In the genomic region with DNA sequence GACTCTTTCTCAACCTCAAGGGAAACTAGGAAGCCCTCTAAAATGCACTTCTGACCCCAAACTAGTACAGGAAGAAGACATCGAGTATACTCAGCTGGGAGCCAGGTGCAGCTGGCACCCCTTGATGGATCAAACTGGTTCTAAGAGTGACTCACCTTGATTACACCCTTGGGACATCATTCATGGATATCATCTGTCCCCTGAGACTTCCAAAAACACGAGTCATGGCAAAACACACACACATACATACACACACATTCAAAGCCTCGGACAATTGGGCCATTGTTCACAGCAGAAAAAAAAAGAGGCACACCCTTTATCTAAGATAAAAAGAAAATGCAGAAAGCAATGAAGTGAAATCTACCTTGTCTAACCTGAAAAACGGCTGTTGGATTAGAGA, we compare ENCODE assay signal across 26 mouse cellular contexts.
DNase-seq lines count a peak whose midpoint lies in the region; ATAC-seq lines count a peak whose summit lies in the region.
"Had no signal": no experiment of that assay in that cellular context is flagged by ENCODE, and none has a peak within 500 bp of the region (broad histone marks: within the 10 kb centered on the region; RNA-seq: fewer than 3 reads in every experiment).

No protein-coding gene starts in this region.

- H3K4me3 ChIP-seq in intestine, embryonic 14.5 days (ENCODE audit: low read depth, low read length), result no peak overlapping the region
- no peak overlapping the region for H3K4me3 ChIP-seq in intestine, embryonic 16.5 days (ENCODE audit: low read length)
- no peak overlapping the region for H3K4me3 ChIP-seq in stomach, embryonic 14.5 days (ENCODE audit: low read depth, low read length)
- H3K4me3 ChIP-seq: forebrain, embryonic 10.5 days; hindbrain, embryonic 12.5 days had no signal

- no peaks in the 10 kb centered on the region for H3K9me3 ChIP-seq in intestine, embryonic 14.5 days (ENCODE audit: control insufficient read depth, low read length)
- H3K9me3 ChIP-seq in intestine, embryonic 16.5 days (ENCODE audit: control insufficient read depth, low read length), result no peaks in the 10 kb centered on the region
- H3K9me3 ChIP-seq in stomach, embryonic 14.5 days (ENCODE audit: control insufficient read depth, low read depth, low read length), result no peaks in the 10 kb centered on the region
- H3K9me3 ChIP-seq: forebrain, embryonic 10.5 days; hindbrain, embryonic 12.5 days had no signal

- WGBS in intestine, embryonic 14.5 days, result 62% methylated on average over 4 of the region's 4 CpGs
- WGBS in intestine, embryonic 16.5 days, result 46% methylated on average over 4 of the region's 4 CpGs
- 53% methylated on average over 4 of the region's 4 CpGs for WGBS in stomach, embryonic 14.5 days

- no peak overlapping the region for H3K4me2 ChIP-seq in intestine, embryonic 14.5 days (ENCODE audit: low read length)
- H3K4me2 ChIP-seq in intestine, embryonic 16.5 days (ENCODE audit: low read depth, low read length), result no peak overlapping the region
- no peak overlapping the region for H3K4me2 ChIP-seq in stomach, embryonic 14.5 days (replicated peaks; ENCODE audit: low read depth, low read length)
- H3K4me2 ChIP-seq: hindbrain, embryonic 12.5 days had no signal

- H3K27me3 ChIP-seq in intestine, embryonic 14.5 days (replicated peaks; ENCODE audit: control insufficient read depth, insufficient read depth, low read length), result peaks cover 20% of the 10 kb centered on the region
- 0 out of 2 replicates have a peak, but pooled peaks cover 4% of the 10 kb centered on the region for H3K27me3 ChIP-seq in intestine, embryonic 16.5 days (replicated peaks; ENCODE audit: control insufficient read depth, insufficient read depth, low read length)
- no peaks in the 10 kb centered on the region for H3K27me3 ChIP-seq in stomach, embryonic 14.5 days (ENCODE audit: control insufficient read depth, insufficient read depth, low read length)
- H3K27me3 ChIP-seq: hindbrain, embryonic 12.5 days; Patski had no signal

- no peaks in the 10 kb centered on the region for H3K4me1 ChIP-seq in intestine, embryonic 14.5 days (replicated peaks; ENCODE audit: control insufficient read depth, insufficient read depth, low read length)
- no peaks in the 10 kb centered on the region for H3K4me1 ChIP-seq in intestine, embryonic 16.5 days (ENCODE audit: control insufficient read depth, insufficient read depth, low read length)
- H3K4me1 ChIP-seq in stomach, embryonic 14.5 days (ENCODE audit: control insufficient read depth, insufficient read depth, low read length), result no peaks in the 10 kb centered on the region

- ATAC-seq in intestine, embryonic 14.5 days (replicated peaks; ENCODE audit: low FRiP score, low TSS enrichment, low read depth), result 0 out of 2 replicates have a peak, but pooled peaks have one; percentile 40
- ATAC-seq in intestine, embryonic 16.5 days, result no peak
- peak; percentile 58 for ATAC-seq in stomach, embryonic 14.5 days (ENCODE audit: insufficient number of reproducible peaks, insufficient read depth, low FRiP score, low read depth)
- ATAC-seq: activated CD4-positive, CD25-positive, alpha-beta regulatory T cell, adult 4 months; CD4-positive, CD25-positive, alpha-beta regulatory T cell, adult 4 months; forebrain, embryonic 14.5 days; hindbrain, postnatal 0 days; Patski had no signal

- no peak overlapping the region for H3K9ac ChIP-seq in intestine, embryonic 14.5 days (ENCODE audit: low read length)
- H3K9ac ChIP-seq in intestine, embryonic 16.5 days (ENCODE audit: low read depth, low read length), result no peak overlapping the region
- H3K9ac ChIP-seq in stomach, embryonic 14.5 days (replicated peaks; ENCODE audit: low read depth, low read length), result no peak overlapping the region
- H3K9ac ChIP-seq: hindbrain, embryonic 12.5 days had no signal

- no peak overlapping the region for H3K27ac ChIP-seq in intestine, embryonic 14.5 days (ENCODE audit: low read depth)
- H3K27ac ChIP-seq in intestine, embryonic 16.5 days (ENCODE audit: low read length), result no peak overlapping the region
- H3K27ac ChIP-seq in stomach, embryonic 14.5 days (ENCODE audit: low read length), result no peak overlapping the region
- H3K27ac ChIP-seq: forebrain, embryonic 10.5 days; hindbrain, embryonic 12.5 days; hindbrain, postnatal 0 days had no signal

- no peak for DNase-seq in intestine, embryonic 14.5 days (ENCODE audit: low spot score)
- DNase-seq in 3134 (ENCODE audit: extremely low read depth, insufficient read length, low spot score), result peak; percentile 29
- DNase-seq in MN1 (ENCODE audit: low spot score), result peak; percentile 11
- DNase-seq in adipocyte (ENCODE audit: low spot score), result no peak
- DNase-seq in lung, postnatal 4 days, result no peak
- DNase-seq in layer of hippocampus, postnatal 14 days (ENCODE audit: low spot score in 2 of 2), result no peak
- DNase-seq: adrenal gland, adult 2 months; adrenal gland, postnatal 25 days; cerebellum, adult 18-20 months; cerebellum, adult 9-11 months; cerebellum, postnatal 36 days; gastrocnemius, postnatal 36 days; heart, adult 11 months; heart, postnatal 10 days; heart, postnatal 4 days; kidney, adult 11 months had no signal

- H3K36me3 ChIP-seq in intestine, embryonic 14.5 days (ENCODE audit: control insufficient read depth, insufficient read depth, low read length), result no peaks in the 10 kb centered on the region
- no peaks in the 10 kb centered on the region for H3K36me3 ChIP-seq in intestine, embryonic 16.5 days (ENCODE audit: control insufficient read depth, insufficient read depth, low read length)
- no peaks in the 10 kb centered on the region for H3K36me3 ChIP-seq in stomach, embryonic 14.5 days (ENCODE audit: control insufficient read depth, insufficient read depth, low read length)
- H3K36me3 ChIP-seq: forebrain, embryonic 10.5 days; G1E; hindbrain, embryonic 12.5 days had no signal

Comparison
In these comparisons a context has a peak if more than half of its experiments do, and no peak if none do; other contexts are left out.
1. DNase-seq: peak in 3134 (single experiment) and MN1 (single experiment); none in intestine, embryonic 14.5 days (single experiment), adipocyte (single experiment), lung, postnatal 4 days (0 of 2) and layer of hippocampus, postnatal 14 days (0 of 2).